Mouse (Mus musculus) hindbrain, embryonic 10.5 days (tissue): Measurements from ENCODE around the gene Gm7102. TPM values are rescaled to one million over a fixed set of nuclear protein-coding genes. Genes with fewer than 3 reads are reported as not detected.
"Not testable (repeated sequence)": the region's sequence is repeated elsewhere in the genome, so short reads cannot be mapped to it uniquely, and the experiment has no call there.

Experiments
- DNase-seq: peaks from one replicate; pipeline ENCODE4 v3.0.0-alpha.2; 2017; ENCODE audit warnings: low spot score
- H3K27ac ChIP-seq: fragments of 300-500 bp; sonication (generic); 2 replicates; pipeline ENCODE4 v1.5.1; 2016; ENCODE audit warnings: mild to moderate bottlenecking, moderate library complexity
- H3K27me3 ChIP-seq: fragments of 300-500 bp; sonication (generic); 2 replicates; pipeline ENCODE4 v1.6.1; 2016; ENCODE audit warnings: mild to moderate bottlenecking; ENCODE audit not compliant: poor library complexity, insufficient read depth, severe bottlenecking
- H3K36me3 ChIP-seq: fragments of 300-500 bp; sonication (generic); 2 replicates; pipeline ENCODE4 v1.6.1; 2016; ENCODE audit warnings: mild to moderate bottlenecking, moderate library complexity
- H3K4me1 ChIP-seq: fragments of 300-500 bp; sonication (generic); replicated peaks from 2 replicates; pipeline ENCODE4 v1.6.1; 2016; ENCODE audit warnings: mild to moderate bottlenecking
- H3K4me3 ChIP-seq: fragments of 300-500 bp; sonication (generic); 2 replicates; pipeline ENCODE4 v1.5.1; 2016; ENCODE audit warnings: mild to moderate bottlenecking, moderate library complexity
- H3K9me3 ChIP-seq: fragments of 300-500 bp; sonication (generic); 2 replicates; pipeline ENCODE4 v1.6.1; 2016; ENCODE audit warnings: mild to moderate bottlenecking, moderate library complexity
- WGBS: fragments of 180-500 bp; shearing (Covaris S2); methylation state at CpG from one replicate; pipeline ENCODE4 v1.1.7; 2016; 5-methylcytosine and 5-hydroxymethylcytosine counted together
- polyA plus RNA-seq: library from polyadenylated mRNA; unstranded; fragments of >200 nt; fragmentation: Nextera tagmentation; extraction: Ambion mirVana; gene quantifications from 2 replicates; pipeline ENCODE4 v1.2.1, GENCODE M21; 2016

Gene Gm7102
- polyA plus RNA-seq = not detected in 2 replicates

GRCm38 (mm10) chr19:61175756-61176324 lies at the start of gene Gm7102:
TSS of gene Gm7102 (minus strand) at chr19:61176309.
- DNase-seq = peak; percentile 17
- Histone ChIP-seq H3K4me1 (no peaks in the 10 kb centered on the region), H3K27me3 (peaks cover 3% of the 10 kb centered on the region), H3K4me3 (peak within 1 kb of the TSS; percentile 46), H3K36me3 (no peaks in the 10 kb centered on the region), H3K27ac (no peak within 1 kb of the TSS), H3K9me3 (peaks cover 19% of the 10 kb centered on the region; the same call in 1 of the 2 replicates)
- WGBS = 25% methylated on average over 39 of the region's 39 CpGs

GRCm38 (mm10) chr19:61224678-61225525 lies 48.8 kb upstream of the Gm7102 start:
- Histone ChIP-seq H3K27ac (peak overlapping the region; percentile 91), H3K4me1 (peaks cover 28% of the 10 kb centered on the region), H3K9me3 (peaks cover 20% of the 10 kb centered on the region), H3K36me3 (no peaks in the 10 kb centered on the region), H3K4me3 (peak overlapping the region; percentile 70), H3K27me3 (peaks cover 12% of the 10 kb centered on the region; the same call in 1 of the 2 replicates)
- DNase-seq = no peak
- 34% methylated on average over 51 of the region's 53 CpGs for WGBS

- no peak for DNase-seq
- peaks cover 28% of the 10 kb centered on the region for H3K4me1 ChIP-seq
- peaks cover 6% of the 10 kb centered on the region; the same call in 1 of the 2 replicates for H3K27me3 ChIP-seq
- WGBS = 92% methylated on average over 6 of the region's 6 CpGs
- H3K9me3 ChIP-seq = peaks cover 20% of the 10 kb centered on the region
- no peak overlapping the region for H3K27ac ChIP-seq
- H3K4me3 ChIP-seq = no peak overlapping the region
- H3K36me3 ChIP-seq = no peaks in the 10 kb centered on the region
Measured at GRCm38 (mm10) chr19:61223706-61224328, 47.7 kb upstream of the Gm7102 start.

GRCm38 (mm10) chr19:61207506-61207905 lies 31.4 kb upstream of the Gm7102 start:
- not testable (repeated sequence) for H3K4me3 ChIP-seq, H3K27me3 ChIP-seq, H3K4me1 ChIP-seq, DNase-seq, H3K9me3 ChIP-seq, H3K36me3 ChIP-seq, H3K27ac ChIP-seq
- WGBS = 89% methylated on average over 6 of the region's 6 CpGs

- no peaks in the 10 kb centered on the region for H3K4me1 ChIP-seq
- H3K27ac ChIP-seq = no peak overlapping the region
- no peak overlapping the region for H3K4me3 ChIP-seq
- H3K36me3 ChIP-seq = no peaks in the 10 kb centered on the region
- H3K9me3 ChIP-seq = 0 out of 2 replicates have a peak, but pooled peaks cover 4% of the 10 kb centered on the region
- DNase-seq = peak; percentile 30
- H3K27me3 ChIP-seq = no peaks in the 10 kb centered on the region
- 25% methylated on average over 10 of the region's 10 CpGs for WGBS
Measured at GRCm38 (mm10) chr19:61199836-61200235, 23.7 kb upstream of the Gm7102 start.

- 15% methylated on average over 13 of the region's 13 CpGs for WGBS
Measured at GRCm38 (mm10) chr19:61199316-61199715, 23.2 kb upstream of the Gm7102 start.

GRCm38 (mm10) chr19:61183590-61183989 lies 7.5 kb upstream of the Gm7102 start, which contains the start of gene Gm6020:
TSS of gene Gm6020 (plus strand) at chr19:61183890.
- H3K9me3 ChIP-seq = peaks cover 47% of the 10 kb centered on the region
- H3K27me3 ChIP-seq, H3K36me3 ChIP-seq, DNase-seq, H3K27ac ChIP-seq, H3K4me1 ChIP-seq, H3K4me3 ChIP-seq: not testable (repeated sequence)
- 86% methylated on average over 2 of the region's 2 CpGs for WGBS

More at GRCm38 (mm10) chr19:61199316-61199715, 23.2 kb upstream of the Gm7102 start:
- DNase-seq = peak; percentile 93
- no peaks in the 10 kb centered on the region for H3K36me3 ChIP-seq
- no peaks in the 10 kb centered on the region for H3K27me3 ChIP-seq
- no peaks in the 10 kb centered on the region for H3K4me1 ChIP-seq
- H3K4me3 ChIP-seq = no peak overlapping the region
- H3K9me3 ChIP-seq = 0 out of 2 replicates have a peak, but pooled peaks cover 4% of the 10 kb centered on the region
- no peak overlapping the region for H3K27ac ChIP-seq

- H3K27me3 ChIP-seq = peaks cover 8% of the 10 kb centered on the region; the same call in 1 of the 2 replicates
- DNase-seq = peak; percentile 39
- H3K9me3 ChIP-seq = no peaks in the 10 kb centered on the region
- peaks cover 10% of the 10 kb centered on the region for H3K4me1 ChIP-seq
- H3K4me3 ChIP-seq = peak overlapping the region; percentile 56
- WGBS = 6% methylated on average over 27 of the region's 27 CpGs
- peak overlapping the region; percentile 69 for H3K27ac ChIP-seq
- no peaks in the 10 kb centered on the region for H3K36me3 ChIP-seq
Measured at GRCm38 (mm10) chr19:61151701-61152420, 24.2 kb downstream of the Gm7102 start.

- 7% methylated on average over 8 of the region's 8 CpGs for WGBS
- peak; percentile 33 for DNase-seq
- no peak overlapping the region for H3K27ac ChIP-seq
Measured at GRCm38 (mm10) chr19:61151372-61151700, 24.8 kb downstream of the Gm7102 start.

GRCm38 (mm10) chr19:61141299-61141698 lies 34.8 kb downstream of the Gm7102 start:
- Histone ChIP-seq H3K36me3 (peaks cover 7% of the 10 kb centered on the region; the same call in 1 of the 2 replicates), H3K9me3 (no peaks in the 10 kb centered on the region), H3K4me1 (peaks cover 17% of the 10 kb centered on the region), H3K27ac (peak overlapping the region; percentile 86), H3K4me3 (peak overlapping the region; percentile 84), H3K27me3 (no peaks in the 10 kb centered on the region)
- no peak for DNase-seq
- WGBS = 19% methylated on average over 4 of the region's 4 CpGs

More at GRCm38 (mm10) chr19:61151372-61151700, 24.8 kb downstream of the Gm7102 start:
- peaks cover 10% of the 10 kb centered on the region for H3K4me1 ChIP-seq
- H3K4me3 ChIP-seq = peak overlapping the region; percentile 56
- no peaks in the 10 kb centered on the region for H3K36me3 ChIP-seq
- H3K9me3 ChIP-seq = no peaks in the 10 kb centered on the region
- peaks cover 8% of the 10 kb centered on the region; the same call in 1 of the 2 replicates for H3K27me3 ChIP-seq

- peak; percentile 80 for DNase-seq
- no peaks in the 10 kb centered on the region for H3K9me3 ChIP-seq
- under 1% methylated on average over 18 of the region's 18 CpGs for WGBS
- peak within 1 kb of the TSS; percentile 86 for H3K27ac ChIP-seq
- H3K36me3 ChIP-seq = peaks cover 7% of the 10 kb centered on the region; the same call in 1 of the 2 replicates
- peak within 1 kb of the TSS; percentile 84 for H3K4me3 ChIP-seq
- peaks cover 17% of the 10 kb centered on the region for H3K4me1 ChIP-seq
- H3K27me3 ChIP-seq = no peaks in the 10 kb centered on the region
Measured at GRCm38 (mm10) chr19:61140342-61141206, 35.5 kb downstream of the Gm7102 start, which contains the start of gene Zfp950. TSS of gene Zfp950 (minus strand) at chr19:61140840.
